Mouse (Mus musculus) c-Kit-negative CD71-positive TER-119-positive erythroid progenitor cells, embryonic 14.5 days (primary cell): ENCODE measurements at regions not wholly inside any gene's neighbourhood (a gene's known extent, or its start where the extent isn't known, plus 50 kb on each side); places are given as distances from the start of the nearest gene placed in this dataset.

Experiments
- DNase-seq: peaks from one replicate; pipeline ENCODE4 v3.0.0-alpha.2; 2013; ENCODE audit warnings: low read depth, low spot score

DNA sequence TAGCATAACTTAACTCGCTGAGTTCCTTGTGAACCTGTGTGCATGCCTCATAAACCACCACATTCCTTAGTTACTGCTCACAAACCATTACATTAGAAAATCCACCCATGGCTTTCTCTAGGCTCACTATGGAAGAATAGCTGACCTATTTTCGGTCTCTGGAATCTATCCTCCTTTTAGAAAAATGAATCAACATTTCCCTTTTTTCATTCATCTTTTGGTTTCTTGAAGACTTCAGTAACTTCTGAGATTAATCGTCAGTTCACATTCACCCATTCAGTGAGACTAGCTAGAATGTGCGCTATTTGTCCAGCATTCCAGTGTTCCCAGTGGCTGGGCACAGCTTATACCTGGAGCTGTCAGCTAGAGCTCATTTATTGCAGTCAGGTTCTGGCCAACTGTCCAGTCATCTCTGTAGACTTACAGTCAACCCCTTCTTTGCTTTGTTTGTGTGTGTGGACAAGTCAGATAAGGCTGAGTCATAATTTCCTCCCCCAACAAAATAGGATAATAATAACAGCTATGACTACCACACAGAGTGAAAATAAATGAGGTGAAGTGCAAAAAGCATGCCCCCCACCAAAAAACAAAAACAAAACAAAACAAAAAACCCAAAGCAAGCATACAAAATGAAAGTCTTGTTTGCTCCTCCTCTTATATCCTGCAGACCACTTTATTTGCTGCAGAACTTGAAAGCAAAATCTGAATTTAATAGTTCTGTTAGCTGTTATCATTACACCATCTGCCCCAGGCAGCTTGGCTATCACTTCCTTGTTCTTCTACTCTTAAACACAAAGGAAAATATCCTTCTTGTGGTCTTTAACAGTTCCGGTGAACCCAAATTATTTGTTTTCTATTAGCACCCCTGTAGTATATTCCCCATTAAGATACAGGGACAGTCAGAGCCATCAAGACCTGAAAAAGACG, 173.0 kb upstream of the Cited2 start:
- no peak for DNase-seq

DNA sequence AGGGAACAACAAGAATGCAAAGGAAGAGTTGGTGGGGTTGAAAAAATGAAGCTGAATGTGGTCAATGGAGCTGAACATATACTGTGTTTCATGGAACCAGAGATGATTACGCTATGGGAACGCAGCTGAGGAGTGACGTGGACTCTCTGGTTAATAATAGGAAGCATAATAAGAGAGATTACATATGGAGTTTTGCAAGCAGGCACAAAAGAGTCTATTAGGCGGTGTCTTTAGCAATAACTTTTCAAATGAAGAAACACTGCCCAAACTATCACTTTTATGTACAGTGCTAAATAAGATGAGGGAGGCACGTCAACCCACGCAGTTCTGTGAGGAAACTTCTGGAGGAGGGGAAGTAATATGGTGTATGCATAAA, 172.4 kb upstream of the Cited2 start:
- no peak for DNase-seq

DNA sequence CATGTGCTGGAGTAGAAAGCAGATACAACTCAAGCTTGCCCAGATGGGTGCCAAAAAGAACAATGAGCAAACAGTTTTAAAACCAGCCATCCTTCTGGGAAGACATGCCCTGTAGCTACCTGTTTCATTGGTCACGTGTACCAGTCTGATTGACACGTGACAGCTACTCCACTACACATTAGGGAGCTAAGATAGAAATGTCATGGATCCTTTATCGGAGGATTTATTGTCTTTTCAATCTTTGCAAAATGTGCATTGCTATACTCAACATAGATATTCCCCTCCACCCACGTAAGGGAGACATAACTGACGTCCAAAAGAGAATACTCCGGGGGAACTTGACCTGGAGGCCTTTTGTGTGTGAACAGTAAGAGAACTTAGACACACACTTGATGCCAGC, 171.1 kb upstream of the Cited2 start:
- DNase-seq: no peak

DNA sequence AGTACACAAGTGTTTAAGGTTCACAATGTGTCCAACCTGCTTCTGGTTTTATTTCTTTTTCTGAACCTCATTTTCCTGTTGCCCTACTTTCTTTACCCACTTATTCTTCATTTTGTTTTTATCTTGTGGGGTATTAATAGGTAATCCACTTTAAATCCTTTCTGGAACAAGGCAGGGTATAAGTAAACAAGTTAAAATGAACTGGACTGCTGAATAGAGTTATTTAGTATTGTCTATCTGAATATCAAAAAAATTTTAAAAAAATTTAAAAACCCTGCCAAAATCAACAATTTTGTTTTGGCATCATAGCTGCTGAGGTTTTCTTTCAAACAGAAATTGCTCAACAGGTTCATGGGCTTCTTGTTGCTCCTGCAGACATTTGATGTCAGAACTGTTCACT, 170.7 kb upstream of the Cited2 start:
- no peak for DNase-seq

DNA sequence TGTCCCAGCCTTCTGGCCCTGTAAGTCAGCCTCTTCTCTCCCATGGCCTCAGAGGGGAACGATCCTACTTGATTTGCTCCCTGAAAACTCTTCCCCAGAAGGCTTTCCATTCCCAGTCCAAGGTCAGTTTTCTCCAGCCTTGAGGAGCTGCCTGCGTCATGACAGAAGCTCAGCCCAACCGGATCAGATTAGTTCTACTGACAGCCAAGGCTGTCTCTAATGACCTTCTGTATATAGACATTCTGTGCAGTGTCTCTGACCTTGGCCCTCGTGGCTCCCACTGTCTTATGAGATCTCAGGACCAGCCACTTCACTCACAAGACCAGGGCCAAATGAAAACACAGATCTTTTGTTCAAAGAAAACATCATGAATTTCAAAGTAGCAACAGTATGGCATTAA, 166.6 kb upstream of the Cited2 start:
- DNase-seq: no peak

DNA sequence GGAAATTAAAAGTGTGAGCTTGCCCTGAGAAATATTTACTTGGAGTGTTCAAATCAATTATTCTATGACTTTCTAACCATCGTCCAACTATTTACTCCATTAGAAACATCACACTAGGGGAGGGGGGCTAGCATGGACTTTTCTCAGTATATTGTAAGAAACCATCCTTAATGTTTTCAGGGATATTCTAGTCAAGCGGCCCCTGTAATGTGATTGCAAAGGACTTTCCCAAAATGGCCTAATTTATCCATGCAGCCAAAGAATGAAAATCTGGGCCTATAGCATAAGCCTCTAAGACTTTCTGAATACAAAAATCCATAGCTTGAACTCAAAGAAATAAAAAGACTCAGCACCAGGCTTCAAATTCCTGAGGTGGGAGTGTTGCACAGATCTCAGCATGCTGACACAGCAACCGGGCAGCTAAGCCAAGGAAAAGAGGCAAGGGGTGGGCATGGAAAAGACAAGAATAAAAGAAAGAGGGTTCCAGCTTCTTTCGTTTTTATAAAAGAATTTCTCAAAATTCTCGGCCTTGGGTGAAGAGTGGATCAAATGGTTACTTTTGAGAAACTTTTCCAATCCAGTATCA, 163.6 kb upstream of the Cited2 start:
- DNase-seq: no peak

DNA sequence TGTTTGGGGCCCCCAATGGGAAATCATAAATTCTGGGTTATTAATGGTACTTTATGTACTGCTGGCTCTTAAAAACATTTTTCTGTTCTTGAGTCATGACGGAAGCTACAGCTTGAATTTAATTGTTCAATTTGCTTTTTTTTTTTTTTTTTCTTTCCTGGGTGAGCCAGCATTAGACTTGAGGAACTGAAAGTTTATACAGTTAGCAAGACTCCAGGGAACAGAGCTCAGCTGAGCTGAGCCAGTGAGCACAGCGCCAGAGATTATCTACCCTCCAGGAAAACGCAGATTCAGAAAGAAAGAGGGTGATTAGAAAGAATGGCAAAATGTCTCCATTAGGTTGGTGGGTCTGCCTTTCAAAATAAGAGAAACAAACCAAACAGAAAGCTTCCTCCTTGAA, 163.0 kb upstream of the Cited2 start:
- DNase-seq: no peak

DNA sequence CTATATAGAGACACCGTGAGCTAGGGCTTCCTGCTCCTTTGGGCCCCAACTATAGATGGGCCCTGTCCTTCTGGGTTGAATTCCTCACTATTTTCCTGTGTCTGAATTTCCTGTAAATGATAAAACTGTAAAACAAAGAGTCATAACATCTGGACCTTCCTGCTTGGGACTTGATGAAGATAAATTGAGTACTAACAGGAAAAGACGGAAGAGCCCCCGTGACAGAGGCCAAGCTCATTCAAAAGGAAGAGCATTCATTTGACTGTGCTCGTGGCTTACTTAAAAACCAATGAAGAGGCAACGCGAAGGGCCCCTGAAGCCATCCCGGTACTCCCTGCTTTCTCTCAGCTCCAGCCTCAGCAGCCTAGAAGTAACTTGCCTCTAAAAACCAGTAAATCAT, 161.6 kb upstream of the Cited2 start:
- no peak for DNase-seq

DNA sequence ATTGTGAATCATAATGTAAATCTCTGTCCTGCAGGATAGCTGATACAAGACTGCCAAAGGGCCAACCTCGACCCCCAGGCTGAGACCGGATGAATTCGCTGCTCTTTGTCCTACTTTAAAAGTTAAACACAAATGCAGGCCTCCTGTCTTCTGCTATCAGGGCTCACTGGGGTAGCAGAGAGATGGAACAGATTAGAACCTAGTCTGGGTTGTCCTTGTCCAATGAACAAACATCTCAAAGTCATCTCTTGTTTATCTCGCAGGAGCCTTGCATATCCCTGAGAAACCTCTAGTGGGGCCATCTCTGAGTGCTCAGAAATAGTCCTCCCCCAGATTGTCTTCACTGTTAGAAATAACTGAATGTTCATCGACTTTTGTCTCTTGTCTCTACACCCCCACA, 161.0 kb upstream of the Cited2 start:
- DNase-seq: no peak

DNA sequence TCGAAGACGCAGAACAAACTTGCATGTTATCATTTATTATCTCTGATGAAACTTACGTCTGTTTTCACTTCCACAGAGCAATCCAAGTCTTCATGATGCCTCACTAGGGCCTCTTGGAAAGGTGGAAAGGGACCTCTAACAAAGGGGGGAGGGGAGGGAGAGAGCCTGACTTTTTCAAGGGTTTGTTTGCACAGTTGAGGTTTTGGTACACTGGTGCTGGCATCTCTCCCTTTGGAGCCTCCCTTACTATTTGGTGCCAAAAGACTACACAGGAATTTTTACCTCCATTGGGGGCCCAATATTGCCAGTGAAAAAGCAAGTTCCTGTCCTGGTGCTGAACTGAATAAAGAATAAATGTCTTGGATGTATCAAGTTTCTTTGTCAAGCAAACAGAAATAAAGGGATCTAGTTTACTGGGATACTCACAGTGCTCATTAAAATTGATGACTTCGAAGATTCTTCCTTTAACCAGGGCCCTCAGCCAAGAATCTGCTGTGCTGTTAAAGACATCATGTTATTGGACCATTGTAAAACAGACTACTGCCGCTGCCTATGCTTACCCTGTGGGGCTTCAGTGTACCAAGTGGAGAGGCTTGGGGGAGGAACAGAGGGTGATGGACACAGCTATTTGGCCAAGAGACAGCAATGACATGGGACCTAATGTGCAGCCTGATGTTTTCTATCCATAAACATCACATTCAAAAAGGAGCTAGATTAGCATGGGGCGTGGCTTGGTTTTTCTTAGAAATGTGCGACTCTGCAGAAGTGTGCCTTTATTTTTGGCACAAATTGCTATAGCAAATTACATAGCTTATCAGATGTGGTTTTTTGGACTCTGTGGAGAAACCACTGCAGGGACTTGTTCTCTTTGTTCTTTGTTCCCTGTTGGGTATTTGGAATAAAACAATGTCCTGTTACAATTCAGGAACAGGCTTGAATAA, 160.3 kb upstream of the Cited2 start:
- DNase-seq: no peak

DNA sequence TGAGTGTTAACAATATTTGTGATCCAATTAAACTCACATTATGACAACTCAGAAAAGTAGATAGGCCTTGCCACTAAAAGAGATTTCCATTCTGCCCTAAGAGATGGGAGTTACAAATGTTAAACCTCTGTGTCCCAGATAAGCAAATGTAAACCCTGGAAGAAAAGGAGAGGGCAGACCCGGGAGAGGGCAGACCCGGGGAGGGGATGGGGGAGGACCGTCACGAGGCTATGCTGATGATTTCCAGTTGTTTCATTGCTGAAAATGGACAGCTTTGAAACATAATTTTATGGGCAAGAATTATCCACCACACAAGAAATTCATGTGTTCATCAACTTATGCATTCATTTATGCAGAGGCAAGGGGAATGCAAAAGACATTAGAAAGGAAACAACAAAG, 159.7 kb upstream of the Cited2 start:
- no peak for DNase-seq

DNA sequence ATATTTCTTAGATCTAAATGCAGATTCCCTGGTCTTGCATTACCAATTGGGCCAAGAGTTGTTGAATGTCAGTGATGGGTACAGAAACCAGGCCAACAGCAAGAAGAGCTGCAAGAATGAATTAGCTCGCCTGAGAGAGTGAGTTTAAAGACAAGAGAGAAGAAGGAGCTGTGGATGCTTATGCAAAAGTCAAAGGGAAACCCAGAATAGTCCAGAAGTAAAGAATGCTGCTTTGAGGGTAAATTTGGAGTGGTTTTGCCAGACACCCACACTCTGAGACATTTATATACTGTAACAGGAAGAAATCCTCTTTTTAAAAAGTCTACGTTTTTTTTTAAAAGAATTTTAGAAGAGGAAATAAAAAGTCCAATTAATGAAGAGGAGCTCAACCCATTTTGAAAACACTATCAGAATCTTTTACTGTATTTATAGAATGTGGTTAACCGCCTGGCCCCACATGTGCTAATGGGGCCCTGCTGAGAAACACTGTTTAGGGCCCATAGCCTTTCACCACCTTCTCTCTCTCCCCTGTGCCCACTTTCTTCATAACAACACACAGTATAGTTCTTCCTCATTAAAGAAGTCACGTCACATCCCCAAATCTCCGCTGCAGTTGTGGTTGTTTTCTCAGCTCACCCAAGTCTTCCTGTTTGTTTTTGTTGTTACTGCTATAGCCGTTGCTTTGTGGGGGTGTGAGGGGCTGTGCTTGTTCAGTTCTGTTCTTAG, 158.0 kb upstream of the Cited2 start:
- no peak for DNase-seq

DNA sequence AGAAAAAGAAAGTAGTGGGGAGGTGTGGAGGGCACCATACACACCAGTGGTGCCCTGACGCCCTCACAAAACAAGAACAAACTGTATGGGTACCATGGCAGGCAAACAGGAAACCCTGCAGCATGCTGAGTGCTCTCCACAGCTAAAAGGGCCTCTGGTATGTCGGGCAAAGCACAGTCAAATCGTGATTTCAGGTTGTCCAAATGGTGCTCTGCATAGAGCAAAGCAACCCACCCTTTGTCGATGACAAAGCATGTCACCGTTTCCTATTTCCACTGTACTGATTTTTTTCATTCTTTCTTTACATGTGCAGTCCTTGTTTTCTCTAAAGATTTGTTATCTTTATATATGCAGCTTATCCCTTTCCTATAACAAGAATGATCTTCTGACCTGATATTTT, 156.0 kb upstream of the Cited2 start:
- no peak for DNase-seq

DNA sequence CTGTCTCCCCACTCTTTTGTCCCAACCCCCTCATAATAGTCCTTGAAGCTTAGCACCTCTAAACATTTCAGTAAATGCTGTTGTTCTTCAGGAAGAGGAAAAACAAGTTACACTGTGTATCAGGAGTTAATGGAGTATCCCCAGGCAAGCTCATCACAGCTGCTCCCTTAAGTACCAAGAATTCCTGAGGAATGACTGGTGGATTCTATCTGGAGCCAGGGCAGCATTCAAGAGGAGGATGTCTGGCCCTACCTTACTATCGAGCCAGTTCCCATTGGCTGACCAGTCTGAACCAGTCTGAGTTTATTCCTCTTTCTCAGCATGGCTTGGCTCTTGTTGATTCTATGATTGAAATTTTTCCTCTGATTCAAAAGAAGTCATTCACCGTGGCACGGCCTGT, 155.4 kb upstream of the Cited2 start:
- DNase-seq: no peak

DNA sequence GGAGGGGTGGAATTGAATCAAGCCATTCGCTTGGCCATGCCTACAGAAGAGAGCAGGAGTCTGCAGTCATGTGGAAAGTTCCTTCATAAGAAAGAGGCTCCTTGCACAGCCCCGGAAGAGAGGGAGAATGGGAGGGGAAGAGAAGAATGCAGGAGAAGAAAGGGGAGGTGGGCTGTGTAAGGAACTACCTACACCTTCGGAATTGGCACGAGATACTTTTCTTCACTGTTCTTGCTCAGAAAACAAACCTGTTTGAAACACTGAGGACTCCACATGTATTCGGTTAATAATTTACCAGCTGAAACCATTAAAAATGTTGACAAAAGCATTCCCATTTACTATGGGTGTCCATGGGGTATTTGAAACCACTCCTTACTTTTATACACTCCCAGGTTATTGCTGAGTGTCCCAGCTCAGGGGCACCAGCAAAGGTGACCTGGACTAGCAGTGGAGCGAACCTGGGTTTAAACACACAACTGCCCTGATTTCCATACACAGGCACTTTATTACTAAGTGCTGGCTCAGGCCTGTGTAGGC, 153.4 kb upstream of the Cited2 start:
- no peak for DNase-seq

DNA sequence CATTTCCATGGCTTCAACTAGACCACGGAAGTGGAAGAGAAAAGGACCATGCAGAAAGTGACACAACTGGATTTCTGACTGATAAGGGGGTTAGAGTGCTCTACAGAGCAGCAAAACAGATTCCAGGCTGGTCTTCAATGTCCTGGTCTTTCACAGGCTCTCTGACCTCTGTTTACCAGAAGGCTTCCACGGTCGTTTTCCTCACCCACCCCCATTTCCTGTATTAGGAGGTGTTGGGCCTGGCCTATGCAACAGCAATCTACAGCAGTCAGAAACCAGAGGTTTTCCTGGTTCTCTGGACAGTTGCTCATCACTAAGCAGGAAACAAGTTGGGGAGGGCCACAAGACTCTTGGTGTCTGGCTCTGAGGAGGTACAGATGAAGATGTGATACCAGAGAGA, 148.1 kb upstream of the Cited2 start:
- DNase-seq: no peak

DNA sequence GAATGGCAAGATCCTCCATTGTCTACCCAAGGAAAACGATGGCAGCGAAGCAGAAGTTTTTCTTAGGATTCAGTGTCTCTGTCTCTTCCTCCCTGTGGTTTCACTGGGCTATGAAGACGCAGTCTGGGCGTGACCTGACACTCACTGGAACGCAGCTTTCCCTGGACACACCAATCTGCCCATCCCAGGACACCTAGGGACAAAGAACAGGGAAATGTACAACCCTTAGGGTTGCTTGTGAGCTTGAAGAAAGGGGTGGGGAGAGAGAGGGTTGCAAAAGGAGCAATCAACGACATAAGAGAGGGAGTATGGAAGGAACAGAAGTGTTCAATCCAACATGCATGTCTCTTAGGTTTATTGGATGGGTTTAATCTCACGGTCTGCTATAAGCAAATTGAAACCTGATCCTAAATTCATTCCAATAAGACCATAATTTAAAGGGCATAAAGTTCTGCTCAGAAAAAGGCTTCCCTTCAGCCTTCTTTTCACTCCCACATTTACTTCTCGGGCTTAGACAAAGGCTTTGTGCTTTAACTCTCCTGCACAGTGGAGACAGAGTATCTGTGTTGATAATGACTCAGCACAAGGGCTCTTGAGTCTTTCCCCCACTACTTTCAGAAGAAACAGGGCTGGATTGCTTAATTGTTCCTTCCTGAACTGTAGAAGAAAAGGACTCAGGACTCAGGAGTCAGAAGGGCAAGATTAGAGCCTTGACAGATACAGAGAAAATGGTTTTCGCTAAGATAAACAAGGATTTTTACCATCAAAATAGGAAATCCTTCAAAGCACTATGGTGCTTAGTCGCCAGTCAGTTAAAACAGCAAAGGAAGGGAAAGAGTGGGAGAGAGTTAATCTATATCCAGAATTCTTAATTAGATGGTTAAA, 147.3 kb upstream of the Cited2 start:
- no peak for DNase-seq

DNA sequence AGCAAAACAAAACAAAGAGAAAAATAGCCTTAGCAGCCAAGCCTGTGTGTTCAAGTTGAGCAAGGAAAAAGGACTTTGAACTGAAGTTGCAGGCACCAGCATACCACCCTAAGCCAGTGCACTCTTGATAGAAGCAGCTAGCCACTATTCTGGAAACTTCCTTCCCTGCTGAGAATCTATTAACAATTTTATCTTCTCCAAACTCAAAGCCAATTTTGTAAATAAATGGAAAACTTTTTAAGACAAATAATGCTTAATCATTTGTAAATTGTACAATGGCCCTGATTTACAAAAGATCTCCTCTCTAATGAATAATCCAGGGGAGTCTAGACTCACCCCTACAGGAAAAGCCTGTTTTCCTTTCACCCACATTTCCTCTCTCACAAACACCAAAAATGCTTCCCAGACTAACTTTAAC, 146.7 kb upstream of the Cited2 start:
- no peak for DNase-seq

DNA sequence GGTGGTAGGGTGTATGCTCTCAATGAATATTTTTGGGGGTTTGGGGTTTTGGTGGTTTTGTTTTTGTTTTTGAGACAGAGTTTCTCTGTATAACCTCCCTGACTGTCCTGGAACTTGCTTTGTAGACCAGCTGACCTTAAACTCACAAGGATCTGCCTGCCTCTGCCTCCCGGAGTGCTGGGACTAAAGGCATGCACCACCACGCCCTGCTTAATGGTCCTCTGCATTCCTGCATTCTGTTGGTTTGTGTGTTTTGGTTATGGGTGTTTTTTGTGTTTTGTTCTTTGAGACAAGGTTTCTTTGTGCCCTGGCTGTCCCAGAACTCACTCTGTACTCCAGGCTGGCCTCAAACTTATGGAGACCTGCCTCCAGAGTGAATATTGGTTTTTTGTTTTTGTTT, 143.6 kb upstream of the Cited2 start:
- DNase-seq: no peak

DNA sequence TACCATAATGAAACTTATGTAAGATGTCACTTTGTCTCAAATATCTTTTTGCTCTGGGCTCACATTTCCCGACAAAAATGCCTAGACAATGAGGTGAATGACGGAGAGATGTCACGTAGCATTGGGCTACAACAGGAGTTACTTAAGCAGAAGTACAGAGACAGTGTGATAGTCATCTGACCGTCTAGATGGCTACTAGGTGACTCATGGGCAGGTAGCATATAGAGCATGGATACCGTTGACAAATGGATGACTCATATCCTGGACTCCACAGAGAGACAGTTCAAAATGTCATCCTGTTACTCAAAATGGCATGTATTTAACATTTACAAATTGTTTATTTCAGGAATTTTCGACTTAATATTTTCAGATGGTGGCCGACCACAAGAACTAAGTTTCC, 138.2 kb upstream of the Cited2 start:
- no peak for DNase-seq
